Comparison of ENCODE assay signal across 23 mouse cellular contexts in the genomic region with DNA sequence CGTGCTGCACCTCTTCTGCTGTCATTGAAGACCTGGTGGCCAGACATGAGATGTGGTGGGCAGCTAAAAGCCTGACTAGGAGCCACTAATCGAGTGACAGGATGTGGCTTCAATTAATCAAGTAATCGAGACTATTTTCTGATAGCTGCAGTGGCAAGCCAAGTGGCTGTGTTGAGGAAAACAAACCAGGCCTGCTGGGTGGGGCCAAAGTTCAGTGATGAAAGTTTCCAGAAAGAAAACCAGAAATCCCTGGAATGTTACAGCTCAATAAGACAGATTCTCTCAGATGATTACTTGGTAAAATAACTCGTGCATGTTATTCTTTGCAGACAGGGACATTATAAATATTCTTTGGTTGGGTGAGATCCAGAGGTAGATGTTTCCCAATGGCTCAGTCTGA.
"Had no signal": no experiment of that assay in that cellular context is flagged by ENCODE, and none has a peak within 500 bp of the region (broad histone marks: within the 10 kb centered on the region; RNA-seq: fewer than 3 reads in every experiment).

No protein-coding gene starts in this region.

- H3K9ac ChIP-seq: hindbrain, embryonic 12.5 days; hindbrain, embryonic 14.5 days; intestine, embryonic 15.5 days; limb, embryonic 13.5 days; limb, embryonic 15.5 days; liver, embryonic 12.5 days; liver, embryonic 14.5 days had no signal

- H3K4me3 ChIP-seq: hindbrain, embryonic 10.5 days; hindbrain, embryonic 12.5 days; intestine, embryonic 15.5 days; layer of hippocampus, adult 2 months; limb, embryonic 13.5 days; limb, embryonic 15.5 days; liver, embryonic 12.5 days had no signal

- H3K4me1 ChIP-seq: hindbrain, embryonic 10.5 days; hindbrain, embryonic 12.5 days; intestine, embryonic 15.5 days; limb, embryonic 13.5 days; limb, embryonic 15.5 days; liver, embryonic 12.5 days had no signal

- H3K27ac ChIP-seq: hindbrain, embryonic 10.5 days; hindbrain, embryonic 12.5 days; hindbrain, embryonic 14.5 days; intestine, embryonic 15.5 days; layer of hippocampus, adult 2 months; limb, embryonic 13.5 days; limb, embryonic 15.5 days; liver, embryonic 12.5 days; liver, embryonic 14.5 days had no signal

- H3K27me3 ChIP-seq: hindbrain, embryonic 12.5 days; intestine, embryonic 15.5 days; limb, embryonic 13.5 days; limb, embryonic 15.5 days; liver, embryonic 12.5 days had no signal

- ATAC-seq: hindbrain, embryonic 16.5 days; inflammation-experienced regulatory T-cells, adult 6 months; intestine, embryonic 15.5 days; intestine, postnatal 0 days; liver, embryonic 12.5 days had no signal

- DNase-seq: gastrocnemius, postnatal 14 days; heart, postnatal 10 days; heart, postnatal 4 days; kidney, adult 18-20 months; kidney, adult 9 months; kidney, postnatal 10 days; kidney, postnatal 25 days; kidney, postnatal 4 days; layer of hippocampus, postnatal 36 days; left cerebral cortex, postnatal 4 days had no signal

- H3K36me3 ChIP-seq: hindbrain, embryonic 10.5 days; hindbrain, embryonic 12.5 days; intestine, embryonic 15.5 days; limb, embryonic 13.5 days; limb, embryonic 15.5 days; liver, embryonic 12.5 days had no signal

- H3K4me2 ChIP-seq: heart, embryonic 11.5 days; hindbrain, embryonic 12.5 days; hindbrain, embryonic 14.5 days; intestine, embryonic 15.5 days; limb, embryonic 13.5 days; limb, embryonic 15.5 days; liver, embryonic 12.5 days had no signal
